Mouse (Mus musculus) ES-E14 (cell line): ENCODE data around the gene Parp3.

Experiments used
- CHD2 ChIP-seq: IDR thresholded peaks from 2 replicates; pipeline ENCODE4 v1.6.1; 2014; ENCODE audit warnings: mild to moderate bottlenecking, low read depth, low read length, inconsistent platforms
- HCFC1 ChIP-seq: IDR thresholded peaks from 2 replicates; pipeline ENCODE4 v1.6.1; 2012; ENCODE audit warnings: low read length, inconsistent platforms, borderline replicate concordance; ENCODE audit not compliant: insufficient read depth
- MAFK ChIP-seq: IDR thresholded peaks from 2 replicates; pipeline ENCODE4 v1.6.1; 2014; ENCODE audit warnings: mild to moderate bottlenecking, low read depth, low read length, inconsistent platforms; ENCODE audit not compliant: insufficient read depth
- ZC3H11A ChIP-seq: IDR thresholded peaks from 2 replicates; pipeline ENCODE4 v1.6.1; 2012; ENCODE audit warnings: low read depth, mild to moderate bottlenecking, inconsistent platforms, low read length, borderline replicate concordance
- ZNF384 ChIP-seq: IDR thresholded peaks from 2 replicates; pipeline ENCODE4 v1.6.1; 2012; ENCODE audit warnings: low read depth, low read length, inconsistent platforms

DNA sequence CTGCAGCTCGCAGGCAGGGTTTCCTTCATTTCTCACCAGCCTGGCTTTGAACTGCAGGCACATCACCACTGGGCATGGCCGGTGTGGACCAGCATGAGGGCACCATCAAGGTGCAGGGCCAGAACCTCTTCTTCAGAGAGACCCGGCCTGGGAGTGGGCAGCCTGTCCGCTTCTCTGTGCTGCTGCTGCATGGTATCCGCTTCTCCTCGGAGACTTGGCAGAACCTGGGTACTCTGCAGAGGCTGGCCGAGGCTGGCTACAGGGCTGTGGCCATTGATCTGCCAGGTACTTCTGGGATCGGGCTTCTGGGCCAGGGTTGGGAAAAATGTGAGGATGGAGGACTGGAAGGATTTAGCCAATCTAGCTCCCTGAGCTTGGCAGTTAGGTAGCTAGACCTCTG is 26.8 kb downstream of the Parp3 start:
- no peak for TF ChIP-seq ZNF384
- TF ChIP-seq ZC3H11A: no peak
- no peak for TF ChIP-seq HCFC1
- TF ChIP-seq MAFK: no peak
- TF ChIP-seq CHD2: no peak
